Mouse (Mus musculus) MN1 (cell line): ENCODE measurements around the gene Tpk1.
A peak's percentile ranks its signal among the peaks of the same experiment; 100 is the strongest.
"Not testable (repeated sequence)": the region's sequence is repeated elsewhere in the genome, so short reads cannot be mapped to it uniquely, and the experiment has no call there.

Experiments
- DNase-seq: peaks from one replicate; pipeline ENCODE4 v3.0.0-alpha.2; 2016; ENCODE audit warnings: low spot score

Gene Tpk1

GRCm38 (mm10) chr6:43522046-43522445, 144.0 kb downstream of the Tpk1 start:
- DNase-seq, result no peak

GRCm38 (mm10) chr6:43520218-43520617, 145.9 kb downstream of the Tpk1 start:
- no peak for DNase-seq

GRCm38 (mm10) chr6:43518378-43518777, 147.7 kb downstream of the Tpk1 start:
- DNase-seq, result no peak

DNA sequence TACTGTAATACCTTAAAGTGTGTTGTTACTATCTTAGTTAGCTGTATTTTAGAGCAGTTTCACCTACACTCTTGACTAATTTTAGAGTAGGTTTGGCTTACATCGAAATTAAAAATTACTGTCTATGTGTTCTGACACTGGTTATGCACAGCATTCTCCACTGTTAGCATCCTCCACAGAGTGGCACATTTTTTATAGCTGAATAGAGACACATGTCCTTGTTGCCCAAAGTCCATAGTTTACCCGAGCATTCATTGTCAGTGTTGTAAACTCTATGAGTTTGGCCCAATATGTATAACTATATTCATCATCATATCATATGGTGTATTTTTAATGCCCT, 148.8 kb downstream of the Tpk1 start:
- no peak for DNase-seq

DNA sequence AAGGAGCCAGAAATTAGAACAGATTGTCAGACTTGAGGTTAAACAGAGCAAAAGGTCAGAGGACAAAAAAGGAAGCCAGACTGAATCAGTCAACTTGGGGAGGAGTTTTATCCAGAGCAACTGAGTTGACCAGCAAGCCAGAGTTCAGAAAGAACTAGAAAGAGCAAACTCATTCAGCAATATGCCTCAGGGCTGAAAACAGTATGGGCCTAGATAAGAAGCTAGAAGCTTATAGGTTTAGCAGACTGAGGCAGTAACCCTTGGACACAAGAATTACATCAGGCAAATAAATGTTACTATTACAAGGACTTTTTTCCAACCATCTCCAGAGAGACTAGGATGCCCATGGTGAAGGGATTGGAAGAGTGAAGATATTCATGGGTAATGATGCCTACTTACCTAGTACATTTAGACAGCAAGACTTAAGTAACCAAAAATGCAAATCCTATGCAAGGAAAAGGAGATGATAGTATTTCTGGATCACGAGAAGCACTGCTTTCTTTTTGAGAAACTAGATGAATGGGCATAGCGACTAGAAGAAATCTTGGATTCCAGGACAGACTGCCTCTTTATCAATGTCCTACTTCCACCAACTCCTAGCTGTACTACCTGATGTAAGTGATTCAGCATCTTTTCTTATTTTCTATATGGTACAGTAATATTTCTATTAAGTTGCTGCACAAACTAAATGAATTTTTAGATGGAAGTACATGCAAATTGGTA, 149.3 kb downstream of the Tpk1 start:
- no peak for DNase-seq

- DNase-seq, result not testable (repeated sequence)
Observed at GRCm38 (mm10) chr6:43506686-43507385, 159.2 kb downstream of the Tpk1 start.

DNA sequence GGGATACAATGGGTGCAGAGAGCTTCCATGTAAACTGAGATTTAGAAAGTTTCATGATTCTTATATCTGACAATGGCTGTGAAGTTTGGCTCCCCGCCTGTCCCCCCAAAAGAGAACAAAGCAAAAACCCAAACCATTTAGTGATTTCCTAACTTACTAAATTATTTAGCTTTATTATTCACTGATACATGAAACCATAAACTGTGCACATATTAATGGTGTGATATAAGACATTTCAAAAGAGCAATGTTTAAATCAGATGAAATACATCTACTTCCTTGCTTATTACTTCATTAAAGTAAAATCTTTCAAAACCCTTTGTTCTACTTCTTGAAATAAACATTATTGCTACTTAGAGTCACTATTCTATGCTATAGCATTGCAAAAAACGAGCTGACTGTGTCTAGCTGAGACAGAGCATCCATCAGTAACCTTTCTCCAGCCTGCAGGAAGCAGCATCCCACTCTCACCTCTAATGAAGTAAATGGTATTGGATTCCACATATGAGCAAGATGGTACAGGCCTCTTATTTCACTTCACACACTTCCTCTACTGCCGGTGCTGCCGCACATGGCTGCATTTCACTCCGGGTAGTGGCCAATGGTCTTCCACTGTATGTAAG, 161.4 kb downstream of the Tpk1 start:
- DNase-seq, result no peak

DNA sequence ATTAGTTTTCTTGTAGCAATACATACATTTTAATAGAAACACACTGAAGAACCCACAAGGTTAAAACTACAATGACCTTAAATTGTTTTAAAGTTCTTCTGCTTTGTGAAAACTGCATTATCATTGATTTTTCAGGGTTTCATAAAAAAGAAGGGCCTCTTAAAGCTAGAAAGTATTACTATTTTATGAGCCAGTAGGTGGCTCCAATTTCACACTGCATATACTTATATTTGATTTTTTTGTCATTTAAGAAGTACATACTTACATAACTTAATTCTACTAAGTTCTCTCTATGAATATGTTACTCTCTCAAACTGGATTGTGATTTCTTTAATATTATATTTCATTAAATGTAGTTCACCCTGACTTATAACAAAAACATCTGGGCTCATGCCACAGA, 173.7 kb downstream of the Tpk1 start:
- no peak for DNase-seq

GRCm38 (mm10) chr6:43486691-43487090, 179.4 kb downstream of the Tpk1 start:
- no peak for DNase-seq

GRCm38 (mm10) chr6:43480687-43481086, 185.4 kb downstream of the Tpk1 start:
- DNase-seq, result no peak

- peak; percentile 18 for DNase-seq
Observed at GRCm38 (mm10) chr6:43478810-43479209, 187.3 kb downstream of the Tpk1 start.

- no peak for DNase-seq
Observed at GRCm38 (mm10) chr6:43476406-43476805, 189.7 kb downstream of the Tpk1 start.

GRCm38 (mm10) chr6:43475921-43476320, 190.2 kb downstream of the Tpk1 start:
- no peak for DNase-seq

DNA sequence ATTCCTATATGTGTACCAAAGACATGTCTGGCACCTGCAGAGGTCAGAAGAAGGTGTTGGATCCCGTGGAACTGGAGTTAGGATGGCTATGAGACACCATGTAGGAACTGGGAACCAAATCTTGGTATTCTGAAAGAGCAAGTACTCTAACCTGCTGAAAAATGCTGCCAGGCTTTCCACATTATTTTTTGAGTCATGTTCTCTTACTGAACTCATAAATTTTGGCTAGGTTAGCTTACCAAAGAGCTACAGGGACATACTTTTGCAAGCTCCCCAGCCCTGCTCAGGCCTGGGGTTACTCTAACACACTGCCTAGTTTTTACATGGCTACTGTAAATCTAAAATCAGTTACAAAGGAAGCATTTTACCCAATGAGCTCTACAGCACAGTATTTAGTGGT, 194.5 kb downstream of the Tpk1 start:
- no peak for DNase-seq

DNA sequence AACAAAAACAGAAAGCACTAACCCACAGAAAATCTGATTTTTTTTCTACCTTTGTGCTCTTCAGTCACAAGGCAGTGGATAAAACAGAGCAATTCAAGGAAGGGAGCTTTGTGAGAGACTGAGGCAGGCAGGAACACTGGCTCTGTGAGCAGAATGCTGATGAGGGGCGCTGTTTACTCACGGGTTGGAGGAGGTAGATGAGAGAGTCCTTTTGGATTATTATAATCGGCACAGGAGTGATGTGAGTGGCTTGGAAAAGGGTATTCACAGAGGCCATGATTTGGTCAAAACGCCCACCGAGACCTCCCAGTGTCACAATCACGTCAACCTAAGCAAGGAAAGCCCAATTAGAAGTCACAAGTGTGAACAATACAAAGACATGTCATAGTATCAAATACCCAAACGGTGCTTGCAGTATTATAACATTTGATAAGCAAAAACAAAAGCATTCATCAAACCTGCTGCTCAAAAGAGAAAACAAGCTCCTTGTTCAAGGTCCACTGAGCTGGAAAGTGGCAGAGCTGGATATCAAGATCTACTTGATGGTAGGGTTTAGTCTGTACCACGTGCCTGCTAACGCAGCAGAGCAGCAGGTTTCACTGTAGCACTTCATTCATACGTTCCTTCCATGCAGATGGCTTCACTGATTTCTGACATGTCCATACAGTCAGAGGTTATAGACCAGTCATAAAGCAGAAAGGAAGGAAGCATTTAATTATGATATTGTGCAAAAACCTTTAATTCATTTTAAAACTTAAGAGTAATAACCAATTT, 197.1 kb downstream of the Tpk1 start:
- no peak for DNase-seq

GRCm38 (mm10) chr6:43462849-43463369, 203.2 kb downstream of the Tpk1 start:
- peak; percentile 6 for DNase-seq

DNA sequence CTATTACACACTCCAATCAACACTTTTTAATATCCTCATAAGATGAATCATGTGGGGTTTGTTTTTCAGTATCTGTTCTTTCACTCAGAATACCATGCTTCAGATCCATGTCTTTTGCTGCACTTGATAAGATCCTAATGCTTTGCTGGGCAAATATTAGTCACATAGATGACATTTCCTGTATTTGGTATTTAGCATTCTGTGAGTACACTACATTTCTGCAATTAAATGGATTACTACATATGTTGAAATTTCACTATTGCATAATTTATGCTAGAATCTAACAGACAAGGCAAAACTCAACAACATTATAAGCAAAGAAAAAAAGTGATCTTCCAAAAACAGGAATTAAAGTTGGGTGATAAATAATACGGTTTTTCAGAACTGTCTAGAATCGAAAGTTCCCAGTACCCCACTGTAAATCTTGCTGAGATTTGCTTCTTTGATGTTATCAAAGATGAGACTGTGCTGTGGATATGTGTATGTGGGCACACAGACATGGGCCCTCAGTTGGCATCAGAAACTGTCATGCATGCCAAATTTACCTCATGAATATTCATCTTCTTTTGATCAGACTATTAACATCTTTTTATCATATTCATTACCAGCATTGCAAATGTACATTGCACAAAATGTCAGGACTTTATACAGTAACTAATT, 203.8 kb downstream of the Tpk1 start:
- no peak for DNase-seq

- no peak for DNase-seq
Observed at GRCm38 (mm10) chr6:43459082-43459481, 207.0 kb downstream of the Tpk1 start.

GRCm38 (mm10) chr6:43457989-43458388, 208.1 kb downstream of the Tpk1 start:
- no peak for DNase-seq

- DNase-seq, result no peak
Observed at GRCm38 (mm10) chr6:43449498-43449897, 216.6 kb downstream of the Tpk1 start.

GRCm38 (mm10) chr6:43445856-43446255, 220.2 kb downstream of the Tpk1 start:
- DNase-seq, result no peak

- DNase-seq, result no peak
Observed at GRCm38 (mm10) chr6:43442191-43442590, 223.9 kb downstream of the Tpk1 start.
